Mouse (Mus musculus): ENCODE results near the gene Pth1r.

Gene Pth1r

GRCm38 (mm10) chr9:110746961-110747360 is at the start of gene Pth1r:
Gene Pth1r, minus strand, starts transcription at chr9:110747145.
- in situ Hi-C loops (cut with MboI), result no loop called here

DNA sequence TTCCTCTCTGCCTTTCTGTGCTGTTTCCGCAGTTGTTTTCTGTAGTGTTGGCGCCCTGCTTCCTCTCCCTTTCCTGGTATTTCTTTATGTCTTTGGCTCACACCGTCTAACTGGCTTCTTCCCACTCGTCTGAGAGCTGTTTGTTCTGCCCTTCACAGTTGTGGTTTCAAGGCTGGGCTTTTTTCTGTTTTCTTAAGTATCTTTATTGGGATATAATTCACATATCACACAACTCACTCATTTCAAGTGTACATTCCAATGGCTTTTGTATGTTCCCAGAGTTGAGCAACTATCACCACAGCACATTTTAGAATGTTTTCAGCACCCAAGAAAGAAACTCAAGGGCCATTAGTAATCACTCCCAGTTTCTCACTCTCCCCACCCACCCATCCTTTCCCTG is 43.5 kb upstream of the Pth1r start:
- in situ Hi-C loops (cut with MboI), result no loop called here

DNA sequence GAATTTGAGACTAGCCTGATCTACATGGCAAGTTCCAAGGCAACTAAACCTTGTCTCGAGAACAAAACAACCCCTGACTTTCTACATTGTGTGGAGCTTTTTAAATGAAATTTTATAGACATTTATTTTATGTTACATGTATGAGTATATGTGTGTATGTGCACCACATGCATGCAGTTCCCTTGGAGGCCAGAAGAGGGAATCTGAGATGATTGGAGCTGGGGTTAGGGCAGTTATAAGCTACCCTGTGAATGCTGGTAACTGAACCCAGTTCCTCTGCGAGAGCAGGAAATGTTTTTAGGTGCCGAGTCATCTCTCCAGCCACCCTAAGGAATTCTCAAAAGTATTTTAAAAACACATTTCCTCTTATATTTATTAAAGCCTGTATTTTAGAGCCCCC is 41.2 kb upstream of the Pth1r start:
- in situ Hi-C loops (cut with MboI), result no loop called here

DNA sequence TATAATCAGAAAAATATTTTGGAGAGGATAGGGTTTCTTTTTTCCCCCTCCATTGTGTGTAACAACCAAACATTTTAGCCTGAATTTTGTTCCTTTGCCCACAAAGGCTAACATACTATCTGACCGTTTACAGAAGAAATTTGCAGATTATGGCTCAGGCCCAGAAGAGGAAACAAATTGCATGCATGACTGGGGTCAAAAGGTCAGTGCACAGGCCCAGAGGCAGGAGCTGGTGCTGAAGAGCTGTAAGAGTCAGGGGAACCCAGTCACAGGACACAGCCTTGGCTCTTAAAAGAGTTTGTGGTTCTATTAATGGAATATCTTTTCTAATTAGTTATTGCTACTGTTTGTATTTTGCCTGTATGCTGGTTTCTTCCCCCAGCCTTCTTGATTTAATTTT is 36.7 kb upstream of the Pth1r start:
- in situ Hi-C loops (cut with MboI), result no loop called here

- in situ Hi-C loops (cut with MboI), result no loop called here
These were observed 34.8 kb upstream of the Pth1r start for GRCm38 (mm10) chr9:110781731-110782130.

GRCm38 (mm10) chr9:110781256-110781721 is 34.3 kb upstream of the Pth1r start:
- in situ Hi-C loops (cut with MboI), result no loop called here

- in situ Hi-C loops (cut with MboI), result no loop called here
These were observed 32.4 kb upstream of the Pth1r start for GRCm38 (mm10) chr9:110779242-110779913.

DNA sequence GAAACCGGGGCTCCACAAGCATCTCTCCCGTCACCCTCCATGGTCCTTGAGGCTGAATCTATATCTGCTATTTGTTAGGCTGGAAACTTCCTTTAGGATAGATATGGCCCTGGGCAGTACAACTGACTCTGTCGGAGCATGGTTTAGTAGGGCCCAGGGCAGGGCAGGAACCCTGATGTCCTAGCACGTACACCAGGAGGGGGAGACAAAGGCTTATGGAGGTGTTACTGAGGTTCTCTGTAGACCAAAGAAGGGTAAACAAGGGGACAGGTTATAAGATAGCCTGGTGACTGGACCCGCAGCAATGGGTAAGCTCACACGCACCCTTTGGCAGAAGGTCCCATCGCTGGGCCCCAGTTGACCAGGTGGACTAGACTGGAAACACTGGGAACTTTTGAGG is 31.6 kb upstream of the Pth1r start:
- in situ Hi-C loops (cut with MboI), result no loop called here

GRCm38 (mm10) chr9:110778100-110778499 is 31.2 kb upstream of the Pth1r start:
- in situ Hi-C loops (cut with MboI), result no loop called here

GRCm38 (mm10) chr9:110775269-110776022 is 28.5 kb upstream of the Pth1r start:
- in situ Hi-C loops (cut with MboI), result no loop called here

- in situ Hi-C loops (cut with MboI), result no loop called here
These were observed 27.7 kb upstream of the Pth1r start for GRCm38 (mm10) chr9:110774403-110775268.

- in situ Hi-C loops (cut with MboI), result no loop called here
These were observed 25.4 kb upstream of the Pth1r start for GRCm38 (mm10) chr9:110772336-110772735.

- in situ Hi-C loops (cut with MboI), result no loop called here
These were observed 16.5 kb upstream of the Pth1r start for GRCm38 (mm10) chr9:110763405-110763804.

DNA sequence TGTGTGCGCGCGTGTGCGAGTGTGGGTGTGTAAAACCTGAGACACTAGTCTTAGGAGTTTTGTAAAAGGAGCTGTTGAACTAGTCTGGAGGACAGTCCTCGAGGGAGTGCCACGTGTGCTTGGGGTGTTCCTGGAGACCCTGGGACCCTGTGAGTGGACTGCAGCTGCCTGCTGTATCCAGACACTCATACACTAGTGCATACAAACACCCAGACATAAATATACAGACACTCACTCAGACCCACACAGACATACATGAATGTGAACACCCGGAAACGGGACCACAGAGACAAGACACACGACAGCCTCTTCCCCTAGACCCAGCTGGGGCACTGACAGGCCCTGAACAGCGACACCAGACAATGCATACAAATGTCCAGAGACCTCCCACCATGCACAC is 15.8 kb upstream of the Pth1r start:
- in situ Hi-C loops (cut with MboI), result no loop called here

DNA sequence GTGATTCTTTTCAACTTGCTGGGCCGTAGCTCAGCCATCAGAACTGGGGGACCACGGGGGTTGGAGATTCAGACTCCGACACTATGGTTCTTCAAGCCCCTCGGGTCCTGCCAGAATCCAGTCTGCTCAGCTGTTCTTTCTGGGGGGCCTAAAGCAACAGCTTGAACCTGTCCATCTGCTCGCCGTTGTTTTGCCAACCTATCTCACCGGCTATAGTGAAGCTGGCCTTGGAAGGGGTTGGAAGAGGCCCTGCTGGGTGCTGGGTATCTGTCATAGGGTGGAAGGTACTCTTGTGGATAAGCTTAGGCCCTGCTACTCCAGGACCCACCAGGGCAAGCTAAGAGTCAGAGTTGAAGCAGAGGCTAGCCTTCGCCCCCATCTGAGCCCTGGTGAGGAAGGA is 13.9 kb upstream of the Pth1r start:
- in situ Hi-C loops (cut with MboI), result no loop called here

- in situ Hi-C loops (cut with MboI), result no loop called here
These were observed 12.3 kb upstream of the Pth1r start for GRCm38 (mm10) chr9:110759265-110759664.

DNA sequence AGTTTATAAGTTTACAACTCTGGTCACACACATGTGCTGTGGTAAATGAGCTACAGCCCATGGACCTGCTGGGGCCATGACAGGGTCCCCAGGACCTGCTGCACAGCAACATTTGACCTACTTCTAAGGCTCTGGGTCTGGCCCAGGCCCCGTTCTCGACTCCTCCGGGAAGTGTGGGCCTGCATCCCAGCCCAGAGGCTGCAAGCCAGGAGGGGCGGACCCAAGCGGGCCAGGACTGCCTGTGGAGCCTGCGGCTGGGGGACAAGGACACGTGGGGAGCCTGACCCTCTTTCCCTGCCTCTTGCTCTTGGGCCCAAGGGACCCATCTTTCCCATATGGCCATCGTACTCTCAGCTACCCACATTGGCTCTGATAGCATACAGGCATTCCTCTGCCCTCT is 11.7 kb upstream of the Pth1r start:
- in situ Hi-C loops (cut with MboI), result no loop called here

GRCm38 (mm10) chr9:110757816-110758215 is 10.9 kb upstream of the Pth1r start:
- in situ Hi-C loops (cut with MboI), result no loop called here

GRCm38 (mm10) chr9:110753773-110754172 is 6.8 kb upstream of the Pth1r start:
- in situ Hi-C loops (cut with MboI), result no loop called here

DNA sequence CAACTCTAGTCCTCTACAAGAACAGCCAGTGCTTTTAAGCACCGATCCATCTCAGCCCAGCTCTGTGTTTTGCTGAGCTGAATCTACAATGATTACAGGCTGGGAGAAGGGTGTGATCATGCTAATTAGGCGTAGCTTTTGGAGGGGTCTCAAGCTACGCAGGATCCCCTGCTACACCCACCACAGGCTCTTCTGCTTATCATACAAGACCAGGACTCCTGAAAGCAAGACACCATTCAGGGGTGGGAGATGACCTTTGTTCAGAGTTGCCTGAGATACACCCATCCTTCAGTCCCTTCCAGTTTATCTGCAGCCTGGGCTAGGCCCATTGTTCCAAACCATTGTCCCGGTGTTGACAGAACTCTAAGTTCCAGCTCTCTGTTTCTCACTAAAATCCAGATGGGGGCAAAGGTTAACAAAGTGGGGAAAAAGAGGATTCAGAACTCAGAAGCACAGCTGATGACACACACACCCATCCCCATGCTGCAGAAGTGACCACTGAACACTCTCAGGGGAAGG is 6.0 kb upstream of the Pth1r start:
- in situ Hi-C loops (cut with MboI), result no loop called here

- in situ Hi-C loops (cut with MboI), result no loop called here
These were observed 4.5 kb upstream of the Pth1r start for GRCm38 (mm10) chr9:110751412-110751811.
